Mouse (Mus musculus) layer of hippocampus, adult 6 months (tissue): ENCODE measurements around the gene Pcf11. TPM values are rescaled to one million over a fixed set of nuclear protein-coding genes. Genes with fewer than 3 reads are reported as not detected.

ENCODE experiments used
- long read RNA-seq, 2 experiments: library from polyadenylated mRNA; unstranded; transcript quantifications; one replicate each; pipeline ENCODE4 v2.0.0; 2019 to 2020
- polyA plus RNA-seq: library from polyadenylated mRNA; unstranded; fragments of <200 nt; fragmentation: Nextera tagmentation; gene quantifications from 2 replicates; pipeline ENCODE4 v1.2.3, GENCODE M21; 2021

Gene Pcf11
- polyA plus RNA-seq = 3.3 and 5.6 TPM in 2 replicates
- long read RNA-seq, experiment 1, partial matches to known transcripts = 9 of 13 reads
- long read RNA-seq, experiment 1, other reads (novel, unspliced or antisense) = 3 of 13 reads
- long read RNA-seq, experiment 2, full-length matches to known transcripts = 3 of 19 reads
- long read RNA-seq, experiment 2, partial matches to known transcripts = 16 of 19 reads
- long read RNA-seq, experiment 2, other reads (novel, unspliced or antisense) = 0 of 19 reads

GRCm38 (mm10) chr7:92669507-92670471, at the start of gene Pcf11:
TSS of gene Pcf11 (minus strand) at chr7:92669934.

DNA sequence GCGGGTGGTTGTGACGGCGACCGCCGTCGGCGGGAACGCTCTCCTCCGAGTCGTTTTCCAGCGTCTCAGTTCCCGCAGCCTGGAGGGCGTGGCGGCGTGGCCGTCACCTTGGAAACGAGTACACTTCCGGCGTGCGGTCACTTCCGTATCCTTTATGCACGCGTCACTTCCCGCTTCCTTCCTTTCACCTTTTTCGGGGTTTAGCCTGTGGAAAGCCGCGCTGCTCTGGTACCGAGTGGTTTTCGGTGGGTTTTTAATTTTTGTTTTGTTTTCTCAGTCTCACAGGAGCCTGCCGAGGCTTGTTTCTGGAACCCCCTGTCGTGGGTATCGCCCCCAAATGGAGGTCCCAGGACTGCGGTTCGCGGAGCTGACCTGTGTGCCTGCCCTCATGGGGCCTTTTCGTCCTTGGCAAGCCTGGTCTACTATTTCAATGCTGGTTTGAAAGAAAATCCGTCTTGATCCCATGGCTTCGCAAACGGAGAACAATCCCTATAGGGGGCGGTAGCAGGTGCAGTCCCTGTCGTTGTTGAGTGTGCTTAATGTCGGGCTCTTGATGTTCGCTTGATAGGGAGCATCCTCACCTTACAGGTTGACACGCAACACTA, 32.6 kb downstream of the Pcf11 start, which contains the start of gene Ankrd42:
TSS of gene Ankrd42 (minus strand) at position 122 of the 605 bp plus-strand sequence.

Other genes with a start within 250 kb of the Pcf11 start
- 20.7 and 23.0 TPM in 2 replicates for gene Ccdc90b, start 108.8 kb downstream of the Pcf11 start, polyA plus RNA-seq
- gene Ankrd42, start 32.8 kb downstream of the Pcf11 start, polyA plus RNA-seq = 5.6 and 5.8 TPM in 2 replicates
- 16.3 and 17.6 TPM in 2 replicates for gene Rab30, start 71.7 kb upstream of the Pcf11 start, polyA plus RNA-seq
- 0.24 and 0.35 TPM in 2 replicates for gene Ddias, start 204.3 kb upstream of the Pcf11 start, polyA plus RNA-seq
- gene Prcp, start 204.5 kb upstream of the Pcf11 start, polyA plus RNA-seq = 12.6 and 14.7 TPM in 2 replicates